Mouse (Mus musculus): Measurements from ENCODE around the gene Cbarp. TPM values are rescaled to one million over a fixed set of nuclear protein-coding genes. Genes with fewer than 3 reads are reported as not detected.

Cbarp gene
- total RNA-seq, 2 experiments from 2014 or later, result 2.7 to 3.1 TPM

- DNase-seq, result no peak
Measured at GRCm38 (mm10) chr10:80097275-80097674, 43.4 kb downstream of the Cbarp start.

GRCm38 (mm10) chr10:80095547-80095946 is 45.1 kb downstream of the Cbarp start:
- DNase-seq, result peak in 1 of 2 experiments; percentile 55

GRCm38 (mm10) chr10:80094684-80095083 is 46.0 kb downstream of the Cbarp start:
- DNase-seq, result no peak

DNA sequence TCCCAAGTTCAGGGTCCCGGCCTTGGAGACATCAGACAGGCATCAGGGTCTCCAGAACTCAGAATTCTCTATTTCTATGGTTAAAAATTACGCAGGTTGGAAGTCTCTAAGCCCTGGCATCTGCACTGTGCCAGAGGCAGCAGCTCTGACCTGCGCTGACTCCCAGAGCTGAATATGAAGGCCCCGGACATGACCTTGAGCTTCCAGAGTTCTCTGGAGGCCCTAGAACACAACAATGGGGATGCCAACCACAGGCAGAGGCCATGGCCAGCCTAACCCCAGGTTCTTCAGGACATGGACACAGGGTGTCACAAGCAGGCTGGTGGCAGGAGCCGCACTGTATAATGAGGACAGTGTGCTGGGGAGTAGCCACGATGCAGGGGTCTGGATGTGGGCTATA is 46.5 kb downstream of the Cbarp start:
- DNase-seq, result no peak

DNA sequence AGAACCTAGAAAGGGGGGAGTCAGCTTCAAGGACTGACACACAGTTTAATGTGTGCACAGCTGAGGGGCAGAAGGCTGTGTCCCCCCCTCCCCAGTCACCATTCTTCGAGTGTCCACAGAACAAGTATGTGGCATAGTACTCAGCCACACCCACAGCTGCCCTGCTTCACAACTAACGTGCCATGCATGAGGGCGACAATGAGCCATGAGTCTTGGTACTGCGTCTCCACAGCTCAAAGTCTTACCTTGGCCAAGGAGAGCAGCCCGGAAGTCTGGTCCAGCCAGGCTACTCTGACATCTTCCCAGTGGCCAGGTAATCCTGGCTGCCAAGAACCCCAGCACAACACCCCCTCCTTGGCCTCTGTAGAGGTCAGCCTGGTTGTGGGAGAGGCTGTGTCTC is 47.9 kb downstream of the Cbarp start:
- DNase-seq, result no peak

- no peak for DNase-seq
Measured at GRCm38 (mm10) chr10:80091527-80091926, 49.1 kb downstream of the Cbarp start.

- DNase-seq, result no peak
Measured at GRCm38 (mm10) chr10:80089146-80089545, 51.5 kb downstream of the Cbarp start.

GRCm38 (mm10) chr10:80087483-80087882 is 53.2 kb downstream of the Cbarp start:
- no peak for DNase-seq

DNA sequence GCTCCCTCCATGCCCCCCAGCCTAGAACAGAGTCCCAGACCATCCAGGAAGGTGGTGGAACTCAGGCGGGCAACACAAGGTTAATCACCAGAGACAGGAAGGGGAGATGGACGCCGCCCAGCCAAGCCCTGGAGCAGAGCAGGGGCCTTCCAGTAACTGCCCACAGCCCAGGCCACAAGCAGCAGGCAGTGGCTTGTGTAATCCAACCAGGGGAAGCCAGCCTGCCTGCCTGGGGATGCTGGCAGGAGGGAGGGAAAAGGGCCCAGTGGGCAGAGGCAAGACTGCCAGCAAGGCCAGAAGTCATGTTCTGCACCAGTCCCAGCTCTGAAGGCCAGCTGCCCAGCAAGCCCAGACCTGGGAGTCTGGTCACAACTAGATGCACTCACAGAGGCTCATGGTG is 53.8 kb downstream of the Cbarp start:
- peak in 1 of 2 experiments; percentile 55 for DNase-seq

GRCm38 (mm10) chr10:80084817-80085487 is 55.7 kb downstream of the Cbarp start:
- peak; percentile 53 to 67 for DNase-seq

- DNase-seq, result no peak
Measured at GRCm38 (mm10) chr10:80081075-80081474, 59.6 kb downstream of the Cbarp start.

Other genes starting within 250 kb of the Cbarp start
- gene Cfd, start 250.0 kb downstream of the Cbarp start, total RNA-seq (2021), result 100 to 1,000 TPM in 1 of 2 experiments, 10 to 100 TPM in 1; 49.7 to 435 TPM
- gene Med16, start 231.9 kb downstream of the Cbarp start, total RNA-seq (2021), result 10 to 100 TPM; 50.4 to 56.7 TPM
- not detected for gene Gm26602, start 230.0 kb downstream of the Cbarp start, total RNA-seq (2021)
- gene Kiss1r, start 223.9 kb downstream of the Cbarp start, total RNA-seq (2021), result under 1 TPM; 0.17 to 0.46 TPM
- 10 to 100 TPM; 75.3 to 78.2 TPM for gene R3hdm4, start 219.6 kb downstream of the Cbarp start, total RNA-seq (2021)
- 1 to 10 TPM; 1.0 to 1.1 TPM for gene Arid3a, start 213.8 kb downstream of the Cbarp start, total RNA-seq (2021)
- gene Wdr18, start 180.7 kb downstream of the Cbarp start, total RNA-seq (2021), result 10 to 100 TPM; 33.1 to 33.6 TPM
- gene Grin3b, start 170.1 kb downstream of the Cbarp start, total RNA-seq (2021), result under 1 TPM; 0.57 to 0.67 TPM
- 100 to 1,000 TPM; 120 TPM for gene Tmem259, start 156.5 kb downstream of the Cbarp start, total RNA-seq (2021)
- gene Cnn2, start 152.3 kb downstream of the Cbarp start, total RNA-seq (2021), result 10 to 100 TPM; 28.3 to 32.6 TPM
- 1 to 10 TPM; 6.5 to 7.6 TPM for gene Abca7, start 144.3 kb downstream of the Cbarp start, total RNA-seq (2021)
- gene Arhgap45, start 124.2 kb downstream of the Cbarp start, total RNA-seq (2021), result 1 to 10 TPM; 3.1 to 8.7 TPM
- 10 to 100 TPM; 92.9 to 97.6 TPM for gene Polr2e, start 101.0 kb downstream of the Cbarp start, total RNA-seq (2021)
- gene Gpx4, start 93.7 kb downstream of the Cbarp start, total RNA-seq (2021), result 1,000 to 10,000 TPM in 1 of 2 experiments, 100 to 1,000 TPM in 1; 983 to 1,022 TPM
- gene Sbno2, start 35.3 kb downstream of the Cbarp start, total RNA-seq (2021), result 10 to 100 TPM in 1 of 2 experiments, 1 to 10 TPM in 1; 9.0 to 10.1 TPM
- 100 to 1,000 TPM; 127 to 149 TPM for gene Stk11, start 25.0 kb downstream of the Cbarp start, total RNA-seq (2021)
- gene Atp5d, start 2.2 kb downstream of the Cbarp start, total RNA-seq (2021), result 1,000 to 10,000 TPM; 1,096 to 1,108 TPM
- gene Midn, start 7.4 kb upstream of the Cbarp start, total RNA-seq (2021), result 100 to 1,000 TPM; 117 to 125 TPM
- gene Cirbp, start 25.1 kb upstream of the Cbarp start, total RNA-seq (2021), result 10 to 100 TPM; 46.3 to 54.9 TPM
- gene 1600002K03Rik, start 32.1 kb upstream of the Cbarp start, total RNA-seq (2021), result 1 to 10 TPM; 4.2 to 5.7 TPM
- 1 to 10 TPM in 1 of 2 experiments, under 1 TPM in 1; 0.98 to 1.3 TPM for gene Efna2, start 38.6 kb upstream of the Cbarp start, total RNA-seq (2021)
- gene Mum1, start 85.6 kb upstream of the Cbarp start, total RNA-seq (2021), result 10 to 100 TPM; 11.4 to 14.2 TPM
- 1,000 to 10,000 TPM; 1,019 to 1,055 TPM for gene Ndufs7, start 108.3 kb upstream of the Cbarp start, total RNA-seq (2021)
- gene Gamt, start 120.2 kb upstream of the Cbarp start, total RNA-seq (2021), result 10 to 100 TPM in 1 of 2 experiments, 1 to 10 TPM in 1; 8.9 to 14.8 TPM
- 10 to 100 TPM; 46.9 to 58.8 TPM for gene Dazap1, start 120.7 kb upstream of the Cbarp start, total RNA-seq (2021)
- 100 to 1,000 TPM; 745 to 872 TPM for gene Rps15, start 151.6 kb upstream of the Cbarp start, total RNA-seq (2021)
- gene Apc2, start 155.1 kb upstream of the Cbarp start, total RNA-seq (2021), result 1 to 10 TPM; 2.6 to 2.8 TPM
- 10 to 100 TPM; 15.8 to 16.6 TPM for gene 2310011J03Rik, start 179.7 kb upstream of the Cbarp start, total RNA-seq (2021)
- gene Pcsk4, start 188.7 kb upstream of the Cbarp start, total RNA-seq (2021), result 1 to 10 TPM; 1.3 TPM
- gene Reep6, start 189.1 kb upstream of the Cbarp start, total RNA-seq (2021), result 1 to 10 TPM; 4.8 to 5.3 TPM
- gene Adamtsl5, start 207.6 kb upstream of the Cbarp start, total RNA-seq (2021), result 10 to 100 TPM; 75.6 to 80.1 TPM
- gene Plk5, start 215.6 kb upstream of the Cbarp start, total RNA-seq (2021), result 1 to 10 TPM in 1 of 2 experiments, under 1 TPM in 1; 0.69 to 1.2 TPM
- 1 to 10 TPM; 6.4 to 7.8 TPM for gene Mex3d, start 246.8 kb upstream of the Cbarp start, total RNA-seq (2021)

All from heart, adult 18-20 months (tissue).